Mouse (Mus musculus) bone marrow, adult 2 months (tissue): Measurements from ENCODE around the gene Asphd1.

Experiments used
- CTCF ChIP-seq: fragments of 200-500 bp; IDR thresholded peaks from 2 replicates; pipeline ENCODE4 v1.5.1; 2011; ENCODE audit warnings: low read length, control low read depth; ENCODE audit not compliant: control insufficient read depth, insufficient read depth
- POLR2A ChIP-seq: fragments of 200-500 bp; IDR thresholded peaks from 2 replicates; pipeline ENCODE4 v1.6.1; 2011; ENCODE audit warnings: low read depth, mild to moderate bottlenecking, control low read depth, low read length, borderline replicate concordance; ENCODE audit not compliant: control insufficient read depth

GRCm38 (mm10) chr7:126981601-126982000 lies 32.2 kb upstream of the Asphd1 start:
- no peak for TF ChIP-seq CTCF
- TF ChIP-seq POLR2A = no peak
